Mouse (Mus musculus) B cell, adult 62 days (primary cell): ENCODE data around the gene Plagl2. TPM values are rescaled to one million over a fixed set of nuclear protein-coding genes. Genes with fewer than 3 reads are reported as not detected.

Source experiments
- total RNA-seq: library from RNA; stranded (reverse); gene quantifications from 4 replicates; pipeline ENCODE4 v1.2.4, GENCODE M21; 2023

Plagl2 gene
- total RNA-seq = 22.9 to 27.3 TPM (median 23.7 TPM) in 4 replicates

GRCm38 (mm10) chr2:153241250-153242014 lies at the start of gene Plagl2, which contains the start of gene Pofut1:
Plagl2 (minus strand) TSS chr2:153241426.
Pofut1 (plus strand) TSS chr2:153241533.

DNA sequence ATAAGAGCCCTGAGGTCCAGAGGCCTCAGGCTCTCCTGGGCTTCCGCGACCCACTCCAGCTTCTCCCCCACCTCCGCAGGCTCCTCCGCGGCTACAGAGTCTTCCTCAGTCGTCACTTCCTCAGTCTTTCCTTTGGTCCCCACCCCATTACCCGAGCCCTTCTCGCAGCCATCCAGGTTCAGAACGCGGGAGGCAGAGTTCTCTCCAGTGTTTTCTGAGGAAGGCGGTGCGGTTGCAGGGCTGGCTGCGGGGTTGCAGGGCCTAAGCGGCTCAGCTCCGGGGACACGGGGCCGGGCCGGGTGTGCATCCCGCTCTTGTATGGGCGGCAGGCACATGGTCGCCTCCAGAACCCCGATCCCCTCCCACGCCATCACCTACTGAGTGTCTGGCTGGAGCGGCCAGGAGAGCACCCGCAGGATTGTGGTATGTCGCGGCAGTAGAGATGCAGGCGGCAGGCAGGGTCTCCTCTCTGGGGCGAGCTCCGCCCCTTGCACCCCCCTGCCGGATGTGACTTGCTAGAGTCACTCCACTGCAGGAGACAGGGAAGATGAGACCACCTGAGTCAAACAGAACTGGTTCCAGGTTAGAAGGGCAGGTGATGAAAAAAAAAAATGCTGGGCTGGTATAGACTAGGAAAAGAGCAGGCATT lies 16.2 kb downstream of the Plagl2 start, which contains the start of gene Tspyl3:
Gene Tspyl3, minus strand, starts transcription at position 496 of the 649 bp plus-strand sequence.

Other genes starting within 250 kb of the Plagl2 start
- gene Pdrg1, start 226.0 kb downstream of the Plagl2 start, total RNA-seq = 48.6 to 58.9 TPM (median 58.5 TPM) in 4 replicates
- gene Xkr7, start 209.6 kb downstream of the Plagl2 start, total RNA-seq = not detected in 4 replicates
- not detected in 4 replicates for gene Ccm2l, start 175.5 kb downstream of the Plagl2 start, total RNA-seq
- 123 to 143 TPM (median 132 TPM) in 4 replicates for gene Hck, start 133.0 kb downstream of the Plagl2 start, total RNA-seq
- gene Tm9sf4, start 80.1 kb downstream of the Plagl2 start, total RNA-seq = 75.6 to 97.6 TPM (median 84.2 TPM) in 4 replicates
- 13.4 to 16.4 TPM (median 15.2 TPM) in 4 replicates for gene Tspyl3, start 16.0 kb downstream of the Plagl2 start, total RNA-seq
- gene Pofut1, start 107 bp upstream of the Plagl2 start, total RNA-seq = 30.1 to 32.5 TPM (median 32.0 TPM) in 4 replicates
- 17.0 to 18.7 TPM (median 18.3 TPM) in 4 replicates for gene Kif3b, start 50.0 kb upstream of the Plagl2 start, total RNA-seq
- gene Asxl1, start 104.4 kb upstream of the Plagl2 start, total RNA-seq = 50.0 to 53.1 TPM (median 52.6 TPM) in 4 replicates